Mouse (Mus musculus) heart, adult 18-20 months (tissue): ENCODE measurements around the gene Taf10. TPM values are rescaled to one million over a fixed set of nuclear protein-coding genes. Genes with fewer than 3 reads are reported as not detected.

Source experiments
- DNase-seq, 2 experiments: peaks; one replicate each; pipeline ENCODE4 v3.0.0; 2021 to 2022; ENCODE audit warnings: mixed read lengths in 1 of 2
- total RNA-seq, 2 experiments: library from RNA; stranded (reverse); gene quantifications; 2 replicates each; pipeline ENCODE4 v1.2.3; 2021

Taf10 gene
- total RNA-seq, 2 experiments from 2014 or later, result 94.8 to 120 TPM

DNA sequence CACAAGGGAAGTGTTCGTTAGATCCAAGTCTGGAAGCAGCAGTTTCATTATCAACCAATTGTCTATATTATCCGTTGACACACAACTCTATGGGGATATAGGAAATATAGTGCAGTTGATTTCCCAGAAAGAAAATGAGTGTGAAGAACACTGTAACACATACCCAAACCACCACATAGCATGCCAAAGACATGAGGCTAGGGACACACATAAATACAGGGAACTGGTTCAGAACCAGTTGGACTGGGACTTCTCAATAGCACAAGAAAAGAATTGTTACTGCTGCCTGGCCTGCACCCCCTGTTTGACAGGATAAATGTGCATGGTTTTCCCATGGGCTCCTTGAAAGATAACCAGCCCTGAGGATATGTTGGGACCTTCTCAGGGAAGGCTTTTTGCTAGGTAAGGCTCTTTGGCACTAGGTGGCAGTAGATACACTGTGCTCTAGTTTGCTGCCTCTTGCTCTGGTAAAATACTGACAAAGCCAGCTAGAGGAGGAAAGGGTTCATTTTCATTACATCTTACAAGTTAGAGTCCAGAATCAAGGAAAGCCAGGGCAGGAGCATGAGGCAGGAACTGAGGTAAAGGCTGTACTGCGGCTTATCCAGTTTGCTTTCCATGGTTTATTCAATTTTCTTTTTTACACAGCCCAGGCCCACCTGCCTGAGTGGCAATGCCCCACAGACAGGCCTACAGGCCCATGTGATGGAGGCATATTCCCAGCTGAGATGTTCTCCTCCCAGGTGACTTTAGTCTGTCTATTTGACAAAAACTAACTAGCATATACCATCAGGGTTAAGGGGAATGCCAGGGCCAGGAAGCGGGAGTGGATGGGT lies 17.8 kb downstream of the Taf10 start:
- DNase-seq, result peak; percentile 65 to 74

DNA sequence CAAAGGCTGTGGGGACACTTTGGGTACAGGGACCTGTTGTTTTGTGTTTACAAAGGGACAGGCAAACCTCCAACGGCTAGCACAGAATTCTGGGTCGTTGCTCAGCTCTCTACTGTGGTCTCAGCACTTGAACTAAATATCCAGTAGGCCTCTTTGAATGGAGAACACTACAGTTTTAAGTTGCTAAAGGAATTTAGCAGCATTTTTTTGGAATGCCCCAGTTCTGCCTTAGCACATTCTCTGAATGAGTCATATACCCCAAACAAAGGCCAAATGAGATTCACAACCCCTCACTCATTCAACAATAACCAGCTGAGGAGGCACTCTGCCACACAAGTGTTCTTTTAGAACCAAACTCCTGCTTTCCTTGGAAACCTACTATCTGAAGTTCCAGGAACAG lies 22.2 kb downstream of the Taf10 start:
- no peak for DNase-seq

DNA sequence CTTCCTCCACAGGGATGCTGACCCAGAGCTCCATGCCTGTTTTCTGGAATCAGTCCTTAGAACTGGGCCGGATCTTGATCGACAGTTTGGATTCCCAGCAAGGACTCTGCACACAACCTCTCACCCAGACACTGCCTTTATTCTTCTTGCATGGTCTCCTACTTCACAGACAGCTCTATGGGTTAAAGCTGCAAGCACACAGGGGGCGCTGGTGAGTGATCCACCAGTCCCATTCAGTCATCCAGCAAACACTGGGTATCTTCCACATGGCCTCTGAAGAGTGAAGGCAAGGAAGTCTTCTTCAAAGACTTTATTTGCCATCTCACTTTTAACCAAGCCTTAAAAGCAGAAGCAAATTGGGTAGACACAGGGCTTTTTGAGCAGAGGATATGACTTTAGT lies 28.8 kb downstream of the Taf10 start:
- no peak for DNase-seq

- no peak for DNase-seq
These were observed 35.4 kb downstream of the Taf10 start for GRCm38 (mm10) chr7:105708733-105709132.

DNA sequence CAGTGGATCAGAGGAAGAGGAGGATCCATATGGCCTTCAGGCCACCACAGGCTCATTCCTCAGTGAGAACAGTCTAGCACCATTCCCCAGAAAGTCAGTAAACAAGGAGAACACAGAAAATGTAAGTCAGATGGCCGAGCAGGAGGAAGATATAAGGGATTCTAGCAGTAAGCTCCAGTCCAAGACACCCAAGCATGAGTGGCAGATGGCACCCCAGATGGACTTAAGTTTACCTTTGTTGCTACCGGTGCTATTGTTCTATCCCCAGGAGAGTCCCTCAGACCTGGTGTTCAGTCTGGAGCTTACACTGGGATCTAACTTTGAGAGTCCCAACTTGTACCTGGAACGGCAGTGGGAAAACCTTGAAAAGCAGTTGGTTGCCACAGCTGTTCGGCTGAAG lies 40.3 kb downstream of the Taf10 start:
- no peak for DNase-seq

- no peak for DNase-seq
These were observed 41.0 kb downstream of the Taf10 start for GRCm38 (mm10) chr7:105703184-105703583.

DNA sequence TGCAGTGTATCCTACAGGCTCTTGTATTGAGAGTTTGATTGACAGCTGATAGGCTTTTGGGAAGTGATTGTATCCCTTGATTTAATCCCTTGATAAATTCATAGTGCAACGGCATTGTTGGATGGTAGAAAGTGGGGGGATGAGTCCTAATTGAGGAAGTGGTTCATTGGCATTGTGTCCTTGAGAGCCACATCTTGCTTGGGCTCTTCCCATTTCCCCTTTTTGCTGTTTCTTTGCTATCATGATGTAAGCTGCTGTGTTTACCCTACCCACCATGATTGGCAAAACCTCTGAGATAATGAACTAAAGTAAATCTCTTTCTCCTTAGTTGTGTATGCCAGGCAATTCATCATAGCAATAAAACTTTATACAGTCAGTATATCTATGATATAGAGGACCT lies 53.3 kb downstream of the Taf10 start:
- no peak for DNase-seq

Other genes starting within 250 kb of the Taf10 start
- 100 to 1,000 TPM; 170 to 189 TPM for gene Smpd1, start 190.0 kb downstream of the Taf10 start, total RNA-seq
- gene Apbb1, start 162.7 kb downstream of the Taf10 start, total RNA-seq, result 100 to 1,000 TPM; 119 to 124 TPM
- gene Hpx, start 144.2 kb downstream of the Taf10 start, total RNA-seq, result not detected
- 10 to 100 TPM; 20.7 to 21.3 TPM for gene Trim3, start 110.8 kb downstream of the Taf10 start, total RNA-seq
- 10 to 100 TPM; 77.9 to 82.3 TPM for gene Timm10b, start 104.3 kb downstream of the Taf10 start, total RNA-seq
- gene Arfip2, start 103.9 kb downstream of the Taf10 start, total RNA-seq, result 10 to 100 TPM; 11.6 to 12.4 TPM
- gene Gm45799, start 103.8 kb downstream of the Taf10 start, total RNA-seq, result 1 to 10 TPM; 3.1 to 5.9 TPM
- under 1 TPM; 0.23 to 0.30 TPM for gene Dnhd1, start 93.5 kb downstream of the Taf10 start, total RNA-seq
- 10 to 100 TPM; 75.0 to 75.7 TPM for gene Ilk, start 7.8 kb downstream of the Taf10 start, total RNA-seq
- gene Rrp8, start 7.0 kb downstream of the Taf10 start, total RNA-seq, result 10 to 100 TPM in 1 of 2 experiments, 1 to 10 TPM in 1; 9.6 to 14.5 TPM
- 10 to 100 TPM; 39.1 to 52.2 TPM for gene Tpp1, start 7.9 kb upstream of the Taf10 start, total RNA-seq
- 1 to 10 TPM; 6.0 to 7.3 TPM for gene Dchs1, start 43.3 kb upstream of the Taf10 start, total RNA-seq
- 100 to 1,000 TPM; 121 to 126 TPM for gene Mrpl17, start 66.7 kb upstream of the Taf10 start, total RNA-seq
- gene Gm4070, start 209.6 kb upstream of the Taf10 start, total RNA-seq, result 10 to 100 TPM; 11.4 to 44.9 TPM